Mouse (Mus musculus): ENCODE data around the gene Rab11fip4.

Gene Rab11fip4

DNA sequence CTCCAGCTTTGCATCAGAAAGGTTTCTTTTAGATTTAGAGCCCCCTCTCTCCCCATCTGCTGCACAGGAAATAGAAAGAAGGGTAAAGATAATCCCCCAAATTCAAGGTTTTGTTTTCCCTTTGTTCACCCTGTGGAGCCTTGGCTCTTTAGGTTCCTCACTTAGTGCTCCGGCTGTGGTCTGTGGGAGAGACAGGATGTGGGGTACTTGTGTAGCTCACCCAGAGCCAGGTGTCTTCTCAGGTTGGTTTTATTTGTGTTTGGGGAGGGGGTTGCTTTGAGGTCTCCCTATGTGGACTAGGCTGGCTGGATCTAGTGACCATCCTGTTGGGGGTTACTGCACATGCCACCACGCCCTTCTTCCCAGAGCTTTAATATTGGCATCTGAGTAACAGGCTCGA is 23.9 kb downstream of the Rab11fip4 start:
- no peak for DNase-seq (ENCODE audit: low read depth, low spot score)

DNA sequence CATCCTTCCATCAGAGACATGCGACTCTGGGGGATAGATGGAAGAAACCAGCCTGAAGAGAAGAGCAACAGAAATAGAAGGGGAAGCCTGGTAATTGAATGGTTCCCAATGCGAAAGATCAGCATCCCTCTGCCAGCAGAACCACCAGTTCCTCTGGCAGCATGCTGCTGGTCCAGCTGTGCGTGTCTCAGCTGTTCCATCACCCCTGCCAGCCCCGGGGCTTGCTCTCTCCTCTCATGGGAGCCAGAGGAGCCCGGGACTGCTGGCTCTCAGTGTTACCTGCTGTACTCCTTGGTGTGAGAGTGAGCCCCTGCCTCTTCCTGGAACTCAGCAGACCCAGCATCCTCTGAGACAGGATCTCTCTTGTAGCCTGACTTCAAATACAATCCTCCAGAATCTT is 24.9 kb downstream of the Rab11fip4 start:
- no peak for DNase-seq (ENCODE audit: low read depth, low spot score)

GRCm38 (mm10) chr11:79617991-79618390 is 27.0 kb downstream of the Rab11fip4 start:
- no peak for DNase-seq (ENCODE audit: low read depth, low spot score)

- peak; percentile 44 for DNase-seq (ENCODE audit: low read depth, low spot score)
Observed at GRCm38 (mm10) chr11:79623029-79623428, 32.0 kb downstream of the Rab11fip4 start.

DNA sequence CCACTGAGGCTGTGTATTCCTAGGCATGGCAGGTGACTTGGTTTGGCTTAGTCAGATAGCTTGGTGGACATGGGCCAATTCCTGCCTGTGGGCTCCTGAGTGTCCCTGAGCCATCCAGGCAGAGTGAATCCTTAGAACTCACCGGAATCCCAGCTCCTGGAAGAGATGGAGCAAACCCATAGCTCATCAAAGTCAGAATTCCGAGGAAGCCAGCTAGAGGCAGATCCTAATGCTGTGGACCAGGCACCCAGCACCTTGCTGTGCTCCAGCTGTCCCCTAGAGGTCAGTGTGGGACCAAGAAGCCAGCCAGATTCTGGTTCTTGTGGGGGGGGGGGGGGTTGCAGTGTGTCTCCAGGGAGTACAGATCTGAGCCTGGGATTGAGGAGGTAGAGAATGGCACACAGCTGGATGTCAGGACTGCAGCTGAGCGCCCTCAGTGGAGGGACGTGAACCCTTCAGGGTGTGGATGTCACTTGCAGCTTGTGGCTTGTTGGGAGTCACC is 33.8 kb downstream of the Rab11fip4 start:
- peak; percentile 91 for DNase-seq (ENCODE audit: low read depth, low spot score)

GRCm38 (mm10) chr11:79628716-79629115 is 37.7 kb downstream of the Rab11fip4 start:
- DNase-seq (ENCODE audit: low read depth, low spot score): peak; percentile 59

GRCm38 (mm10) chr11:79629752-79630374 is 38.9 kb downstream of the Rab11fip4 start:
- DNase-seq (ENCODE audit: low read depth, low spot score): no peak

DNA sequence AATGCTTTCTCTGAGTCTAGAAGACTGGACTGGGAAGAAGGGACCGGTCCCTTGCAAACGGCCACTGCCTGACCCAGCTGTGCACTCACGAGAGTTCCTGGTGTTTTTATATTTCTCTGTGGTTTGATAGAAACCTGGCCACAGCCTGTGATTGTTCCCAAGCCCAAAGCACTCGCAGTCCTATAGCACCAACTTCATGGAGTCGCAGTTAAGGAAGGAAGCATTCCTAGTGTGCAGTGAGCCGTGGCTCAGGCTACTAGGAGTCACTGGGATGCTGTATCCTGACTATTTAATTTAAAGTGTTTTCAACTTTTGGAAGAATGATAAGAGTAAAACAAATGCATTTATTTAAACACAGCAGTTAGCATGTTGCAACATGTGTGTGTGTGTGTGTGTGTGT is 39.5 kb downstream of the Rab11fip4 start:
- no peak for DNase-seq (ENCODE audit: low read depth, low spot score)

DNA sequence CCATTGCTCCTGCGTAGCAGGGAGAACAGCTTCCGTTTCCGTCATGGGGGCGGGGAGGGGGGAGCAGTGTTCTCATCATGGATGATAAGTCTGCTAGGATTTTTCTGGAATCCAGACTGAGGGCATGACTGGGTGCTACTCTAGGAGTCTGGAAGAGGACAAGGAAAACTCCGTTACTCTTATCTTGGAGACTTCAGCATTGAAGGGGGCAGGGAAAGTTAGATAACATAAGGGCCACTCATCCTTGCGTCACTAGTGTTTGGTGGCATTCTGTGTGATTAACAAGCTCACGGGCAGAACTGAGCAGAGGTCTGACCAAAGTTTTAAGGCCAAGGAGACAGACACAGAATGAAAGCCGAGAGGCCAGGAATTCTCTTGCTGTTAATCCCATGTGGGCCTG is 42.4 kb downstream of the Rab11fip4 start:
- no peak for DNase-seq (ENCODE audit: low read depth, low spot score)

DNA sequence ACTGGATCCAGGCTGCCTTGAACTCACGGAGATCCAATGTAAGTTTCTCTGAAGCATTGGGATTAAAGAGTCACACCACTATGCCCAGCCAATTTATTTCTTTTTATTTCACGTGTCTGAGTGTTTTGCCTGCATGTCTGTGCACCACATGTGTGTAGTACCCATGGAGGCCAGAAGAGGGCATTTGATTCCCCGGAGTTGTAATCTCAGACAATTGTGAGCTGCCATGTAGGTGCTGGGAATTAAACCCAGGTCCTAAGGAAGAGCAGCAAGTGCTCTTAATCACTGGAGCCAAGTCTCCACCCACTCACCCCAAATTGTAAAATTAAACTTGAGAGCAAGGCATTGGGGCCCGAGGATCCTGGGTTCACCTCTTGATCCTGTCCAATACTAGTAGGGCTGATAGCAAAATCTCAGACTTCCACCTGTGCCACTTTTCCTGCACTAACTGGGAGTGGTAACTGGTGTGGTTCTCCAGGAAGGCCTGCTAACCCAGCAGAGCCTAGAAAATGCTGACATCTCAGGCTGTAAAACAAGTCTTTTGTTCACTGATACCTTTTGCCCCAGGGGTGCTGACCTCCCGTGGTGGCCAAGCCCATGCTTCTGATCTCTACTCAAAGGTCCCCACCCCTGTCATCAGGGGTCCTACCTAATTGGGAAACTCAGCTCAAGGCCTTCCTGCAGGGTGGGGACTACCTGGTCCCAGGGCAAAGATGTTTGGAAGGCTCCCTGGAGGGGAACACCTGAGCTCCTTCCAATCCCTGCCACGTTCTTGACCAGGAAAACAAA is 44.8 kb downstream of the Rab11fip4 start:
- peak; percentile 95 for DNase-seq (ENCODE audit: low read depth, low spot score)

DNA sequence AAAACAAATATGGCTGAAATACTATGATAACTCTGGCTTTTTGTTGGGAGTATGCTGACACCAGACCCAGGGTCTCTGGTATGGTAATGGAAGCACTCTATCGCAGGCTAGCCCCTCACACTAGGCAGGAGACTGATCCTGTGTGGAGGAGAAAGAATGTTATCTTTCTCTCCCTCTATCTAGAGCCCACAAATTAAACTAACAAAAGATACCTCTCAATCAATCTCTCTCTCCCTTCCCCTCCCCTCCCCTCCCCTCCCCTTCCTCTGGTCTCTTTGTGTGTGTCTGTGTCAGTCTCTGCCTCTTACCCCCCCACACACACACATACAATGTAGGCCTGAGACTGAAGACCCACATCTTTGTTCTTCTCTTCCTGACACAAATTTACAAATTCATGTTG is 45.5 kb downstream of the Rab11fip4 start:
- DNase-seq (ENCODE audit: low read depth, low spot score): peak; percentile 55

GRCm38 (mm10) chr11:79638691-79639090 is 47.7 kb downstream of the Rab11fip4 start:
- DNase-seq (ENCODE audit: low read depth, low spot score): no peak

DNA sequence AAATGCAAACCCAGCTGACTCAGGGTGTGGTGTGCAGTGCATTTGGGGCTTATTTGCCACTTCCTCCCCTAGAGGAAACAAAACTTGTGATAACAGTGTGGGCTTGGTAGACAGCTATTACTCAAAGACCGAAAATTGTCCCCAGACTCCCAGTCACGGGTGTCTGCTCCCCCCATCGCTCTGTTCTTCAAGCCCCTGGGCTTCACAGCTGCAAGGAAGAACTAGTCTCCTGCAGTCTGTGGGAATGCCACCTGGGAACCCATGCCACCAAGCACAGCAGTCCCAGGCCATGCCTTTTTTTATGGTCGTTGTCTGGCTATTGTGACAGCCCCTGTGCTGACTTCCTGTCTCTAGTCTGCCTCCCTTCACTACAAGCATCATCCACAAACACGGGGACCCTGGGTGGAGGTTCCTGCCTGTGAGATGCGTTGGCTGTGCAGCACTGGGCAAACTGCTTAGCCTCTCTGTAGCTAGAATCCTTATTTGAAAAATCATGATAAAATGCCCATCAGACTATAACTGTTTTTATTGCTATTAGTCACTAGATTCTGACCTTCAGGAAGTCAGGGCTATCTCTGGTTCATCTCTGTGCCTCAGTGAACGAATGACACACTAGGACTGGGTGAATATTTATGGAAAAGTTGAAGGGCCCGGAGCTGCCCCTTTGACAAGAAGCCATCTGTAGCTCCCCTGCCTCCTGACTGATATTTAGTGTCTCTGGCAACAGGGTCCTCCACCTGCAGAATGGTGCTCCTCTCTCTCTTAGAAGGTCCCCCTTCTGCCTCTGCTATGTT is 50.1 kb downstream of the Rab11fip4 start:
- no peak for DNase-seq (ENCODE audit: low read depth, low spot score)

DNA sequence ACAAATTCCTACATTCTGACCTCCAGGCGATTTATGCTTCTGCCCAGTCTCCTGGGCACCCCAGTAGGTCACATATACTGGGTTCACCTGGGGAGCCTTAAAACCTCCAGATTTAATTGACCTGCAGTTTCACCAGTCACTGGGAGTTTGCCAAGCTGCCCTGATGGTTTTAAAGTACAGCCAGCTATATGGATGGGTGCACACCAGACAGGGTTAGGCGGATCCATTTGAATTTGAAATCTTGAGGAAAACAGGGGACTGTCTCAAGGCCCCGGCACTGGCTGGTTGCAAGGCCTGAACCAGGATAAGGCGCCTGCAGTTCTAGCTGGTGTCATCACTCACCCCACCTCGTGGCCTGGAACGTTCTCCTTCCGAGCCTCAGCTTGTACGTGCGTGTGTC is 52.7 kb downstream of the Rab11fip4 start:
- no peak for DNase-seq (ENCODE audit: low read depth, low spot score)

GRCm38 (mm10) chr11:79644717-79645191 is 53.7 kb downstream of the Rab11fip4 start:
- no peak for DNase-seq (ENCODE audit: low read depth, low spot score)

DNA sequence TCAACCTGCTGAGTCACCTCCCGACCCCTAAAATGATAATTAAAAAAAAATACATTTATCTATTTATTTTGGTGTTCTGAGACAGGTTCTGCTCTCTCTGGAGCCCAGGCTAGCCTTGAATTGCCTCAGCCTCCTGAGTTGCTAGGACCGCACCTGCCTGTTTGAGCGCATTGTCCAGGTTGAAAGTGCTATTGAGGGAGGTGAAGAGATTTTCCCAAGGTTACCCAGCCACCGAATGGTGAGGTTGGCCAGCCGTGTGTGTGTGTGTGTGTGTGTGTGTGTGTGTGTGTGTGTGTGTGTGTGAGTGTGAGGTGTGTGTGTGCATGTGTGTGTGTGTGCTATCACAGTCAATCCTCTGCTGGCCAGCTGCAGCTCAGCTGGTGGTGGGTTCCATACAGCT is 55.0 kb downstream of the Rab11fip4 start:
- DNase-seq (ENCODE audit: low read depth, low spot score): peak; percentile 58

DNA sequence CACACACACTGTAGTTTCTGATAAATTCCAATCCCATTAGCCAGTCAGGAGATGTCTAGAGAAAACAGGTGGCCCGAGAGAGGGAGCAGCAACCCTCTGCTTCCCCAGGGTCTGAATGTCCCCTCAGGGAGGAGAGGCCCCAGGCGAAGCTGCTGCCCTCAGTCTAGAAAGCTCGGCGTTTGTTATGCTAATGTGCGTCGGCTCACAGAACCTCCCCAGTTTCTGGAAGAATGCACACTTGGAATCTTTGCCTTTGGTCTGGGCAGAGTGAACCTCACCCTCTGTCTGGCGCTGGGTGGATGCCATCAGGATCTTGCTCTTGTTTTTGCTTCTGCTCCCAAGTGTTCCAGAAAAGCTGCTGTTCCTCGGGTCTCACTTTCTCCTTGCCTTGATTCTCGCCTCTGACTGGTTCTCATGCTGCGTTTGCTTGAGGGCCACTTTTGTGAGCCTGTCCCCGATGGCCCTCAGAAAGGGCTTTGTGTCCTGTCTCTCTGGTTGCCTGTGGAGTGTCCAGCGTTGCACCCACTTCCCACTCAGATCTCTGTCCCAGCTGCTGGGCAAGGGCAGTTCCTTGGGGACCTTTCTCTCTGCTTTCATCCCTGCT is 55.6 kb downstream of the Rab11fip4 start:
- DNase-seq (ENCODE audit: low read depth, low spot score): peak; percentile 95

GRCm38 (mm10) chr11:79647071-79647501 is 56.1 kb downstream of the Rab11fip4 start:
- no peak for DNase-seq (ENCODE audit: low read depth, low spot score)

GRCm38 (mm10) chr11:79650359-79650835 is 59.4 kb downstream of the Rab11fip4 start:
- no peak for DNase-seq (ENCODE audit: low read depth, low spot score)

- no peak for DNase-seq (ENCODE audit: low read depth, low spot score)
Observed at GRCm38 (mm10) chr11:79652257-79652656, 61.2 kb downstream of the Rab11fip4 start.

DNA sequence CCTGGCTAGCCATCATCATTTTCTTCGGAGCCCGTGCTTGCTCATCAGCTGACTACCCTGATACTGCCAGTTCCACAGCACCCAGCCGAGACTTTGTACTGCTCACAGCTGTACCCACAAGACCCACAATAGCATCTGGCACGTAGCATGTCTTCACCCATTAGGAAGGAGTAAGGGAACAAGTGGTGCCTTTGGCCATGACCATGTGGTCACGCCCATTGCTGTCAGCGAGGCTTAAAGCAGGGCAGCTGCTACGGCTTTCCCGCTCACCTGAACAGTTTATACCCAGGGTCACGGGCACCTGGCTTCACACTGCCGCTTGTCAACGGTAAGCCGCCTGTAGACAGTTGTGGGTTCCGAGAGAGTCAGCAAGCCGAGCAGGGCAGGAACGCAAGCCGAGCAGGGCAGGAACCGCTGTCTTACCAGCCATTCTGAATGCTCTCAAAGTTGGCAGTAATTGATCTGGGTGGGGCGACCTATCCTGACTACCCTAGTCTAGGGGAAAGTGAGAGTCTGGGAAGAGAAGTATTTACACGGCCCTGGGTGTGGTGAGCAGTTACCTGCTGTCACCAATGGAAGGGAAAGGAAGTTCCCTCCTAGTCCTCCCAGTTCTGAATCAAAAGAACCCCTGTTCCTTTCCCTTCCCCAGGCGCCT is 62.0 kb downstream of the Rab11fip4 start:
- DNase-seq (ENCODE audit: low read depth, low spot score): peak; percentile 48
